24 mouse cellular contexts compared by ENCODE assay signal in the genomic region with DNA sequence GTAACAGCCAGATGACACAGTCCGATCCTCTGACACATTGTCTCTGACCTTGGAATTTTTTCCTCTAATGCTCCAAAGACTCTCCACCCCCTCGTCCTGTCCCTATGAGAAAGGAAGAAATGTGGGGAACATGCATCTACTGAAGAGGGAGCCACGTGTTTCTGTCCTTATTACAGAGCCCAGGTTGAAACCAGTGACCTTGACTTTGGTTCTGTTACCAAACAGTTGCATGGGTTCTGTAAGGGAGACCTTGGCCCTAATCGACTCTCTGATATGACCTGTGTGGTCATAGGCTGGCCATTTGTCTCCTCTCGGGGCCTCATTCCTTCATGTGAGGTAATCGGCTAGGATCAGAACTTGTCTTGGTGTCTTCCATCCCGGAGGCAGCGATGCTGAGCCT.
"Had no signal": no experiment of that assay in that cellular context is flagged by ENCODE, and none has a peak within 500 bp of the region (broad histone marks: within the 10 kb centered on the region; RNA-seq: fewer than 3 reads in every experiment).

No protein-coding gene starts in this region.

- H3K4me2 ChIP-seq: heart, embryonic 12.5 days; hindbrain, embryonic 13.5 days; hindbrain, embryonic 15.5 days; intestine, embryonic 15.5 days; limb, embryonic 12.5 days; liver, embryonic 13.5 days; liver, embryonic 15.5 days had no signal

- H3K27me3 ChIP-seq: hindbrain, embryonic 13.5 days; hindbrain, embryonic 15.5 days; intestine, embryonic 15.5 days; limb, embryonic 12.5 days; liver, embryonic 13.5 days; liver, embryonic 15.5 days had no signal

- H3K4me1 ChIP-seq: intestine, embryonic 15.5 days; liver, embryonic 13.5 days; liver, embryonic 15.5 days had no signal

- H3K4me3 ChIP-seq: gastrocnemius, adult 2 months; heart, embryonic 10.5 days; heart, embryonic 12.5 days; hindbrain, embryonic 13.5 days; hindbrain, embryonic 15.5 days; intestine, embryonic 15.5 days; layer of hippocampus, adult 2 months; left cerebral cortex, adult 2 months; limb, embryonic 10.5 days; limb, embryonic 12.5 days; liver, embryonic 13.5 days; liver, embryonic 15.5 days had no signal

- H3K9me3 ChIP-seq: heart, embryonic 10.5 days; heart, embryonic 12.5 days; hindbrain, embryonic 13.5 days; hindbrain, embryonic 15.5 days; intestine, embryonic 15.5 days; limb, embryonic 10.5 days; limb, embryonic 12.5 days; liver, embryonic 13.5 days; liver, embryonic 15.5 days had no signal

- H3K36me3 ChIP-seq: heart, embryonic 10.5 days; heart, embryonic 12.5 days; hindbrain, embryonic 13.5 days; hindbrain, embryonic 15.5 days; intestine, embryonic 15.5 days; limb, embryonic 10.5 days; limb, embryonic 12.5 days; liver, embryonic 13.5 days; liver, embryonic 15.5 days had no signal

- ATAC-seq: inflammation-experienced regulatory T-cells, adult 6 months; intestine, embryonic 15.5 days; intestine, postnatal 0 days had no signal

- H3K27ac ChIP-seq: gastrocnemius, adult 2 months; heart, embryonic 10.5 days; hindbrain, embryonic 13.5 days; hindbrain, embryonic 15.5 days; intestine, embryonic 15.5 days; layer of hippocampus, adult 2 months; left cerebral cortex, adult 2 months; limb, embryonic 10.5 days; limb, embryonic 12.5 days; liver, embryonic 13.5 days; liver, embryonic 15.5 days had no signal

- H3K9ac ChIP-seq: heart, embryonic 12.5 days; hindbrain, embryonic 13.5 days; hindbrain, embryonic 15.5 days; intestine, embryonic 15.5 days; liver, embryonic 13.5 days; liver, embryonic 15.5 days had no signal

- DNase-seq: gastrocnemius, adult 2 months; gastrocnemius, postnatal 10 days; gastrocnemius, postnatal 25 days; heart, adult 18-20 months; heart, postnatal 10 days; heart, postnatal 4 days; kidney, adult 18-20 months; kidney, adult 8-10 months; kidney, postnatal 10 days; kidney, postnatal 25 days; kidney, postnatal 4 days; liver, embryonic 13.5 days had no signal
